8 mouse cellular contexts compared by ENCODE assay signal in the genomic region with DNA sequence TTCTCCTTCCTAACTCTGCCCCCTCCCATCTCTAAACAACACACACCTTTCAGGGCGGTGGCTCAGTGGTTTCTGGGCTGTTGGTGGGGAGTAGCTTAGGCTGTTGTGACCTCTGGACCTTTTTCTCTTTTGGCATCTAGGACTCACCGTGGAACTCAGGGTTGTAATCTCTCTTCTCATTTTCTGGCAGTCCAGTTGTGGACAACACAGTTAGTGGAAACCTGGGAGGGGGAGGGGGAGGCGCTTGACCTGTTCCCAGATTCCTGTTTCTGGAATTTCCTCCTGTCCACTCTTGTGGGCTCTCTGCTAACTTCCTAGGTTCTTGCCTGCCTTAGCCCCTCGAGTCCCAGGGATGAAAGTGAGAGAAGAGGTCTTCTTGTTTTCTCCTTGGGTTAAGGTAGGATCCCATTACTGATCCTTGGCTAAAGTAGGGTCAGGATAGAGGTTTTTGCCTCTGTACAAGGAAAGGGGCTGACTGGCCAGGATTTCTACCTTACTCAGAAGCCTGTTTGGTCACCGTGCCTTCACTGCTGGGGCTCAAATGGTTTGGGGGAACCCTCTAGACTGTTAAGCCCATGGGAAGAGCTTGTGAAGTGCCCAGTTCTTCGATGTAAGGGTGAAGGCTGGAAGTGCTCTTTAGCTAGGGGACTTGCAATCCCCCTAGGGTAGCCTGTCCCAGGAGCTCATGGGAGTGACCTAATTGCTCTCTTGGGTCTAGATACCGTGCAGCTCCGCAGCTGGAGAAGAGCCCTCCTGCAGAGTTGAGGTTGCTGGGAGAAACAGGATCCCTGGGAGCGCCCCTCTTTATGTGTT. TPM values are rescaled to one million over a fixed set of nuclear protein-coding genes. Genes with fewer than 3 reads are reported as not detected.
DNase-seq lines count a peak whose midpoint lies in the region; ATAC-seq lines count a peak whose summit lies in the region.

No protein-coding gene starts in this region.

- no peaks in the 10 kb centered on the region for H3K9me3 ChIP-seq in heart, embryonic 10.5 days
- H3K9me3 ChIP-seq in forebrain, embryonic 10.5 days: no peaks in the 10 kb centered on the region
- no peaks in the 10 kb centered on the region; the same call in 1 of the 2 replicates for H3K9me3 ChIP-seq in kidney, embryonic 16.5 days (ENCODE audit: low read length)
- H3K9me3 ChIP-seq in midbrain, embryonic 14.5 days (ENCODE audit: control insufficient read depth, low read length): no peaks in the 10 kb centered on the region

- H3K27me3 ChIP-seq in heart, embryonic 10.5 days (ENCODE audit: insufficient read depth, poor library complexity, severe bottlenecking): peaks cover 81% of the 10 kb centered on the region
- peaks cover 99% of the 10 kb centered on the region for H3K27me3 ChIP-seq in forebrain, embryonic 10.5 days (ENCODE audit: poor library complexity, severe bottlenecking)
- peaks cover 9% of the 10 kb centered on the region; the same call in 1 of the 2 replicates for H3K27me3 ChIP-seq in kidney, embryonic 16.5 days (ENCODE audit: insufficient read depth, low read length)
- 0 out of 2 replicates have a peak, but pooled peaks cover 7% of the 10 kb centered on the region for H3K27me3 ChIP-seq in midbrain, embryonic 14.5 days (ENCODE audit: control insufficient read depth, insufficient read depth, low read length)

- peaks cover 33% of the 10 kb centered on the region for H3K4me1 ChIP-seq in heart, embryonic 10.5 days
- H3K4me1 ChIP-seq in forebrain, embryonic 10.5 days: peaks cover 60% of the 10 kb centered on the region
- H3K4me1 ChIP-seq in kidney, embryonic 16.5 days (ENCODE audit: insufficient read depth, low read length): peaks cover 39% of the 10 kb centered on the region
- peaks cover 22% of the 10 kb centered on the region for H3K4me1 ChIP-seq in midbrain, embryonic 14.5 days (ENCODE audit: control insufficient read depth, insufficient read depth, low read length)

- no peaks in the 10 kb centered on the region for H3K36me3 ChIP-seq in heart, embryonic 10.5 days
- peaks cover 37% of the 10 kb centered on the region for H3K36me3 ChIP-seq in forebrain, embryonic 10.5 days (replicated peaks)
- H3K36me3 ChIP-seq in kidney, embryonic 16.5 days (ENCODE audit: insufficient read depth, low read length): no peaks in the 10 kb centered on the region
- no peaks in the 10 kb centered on the region for H3K36me3 ChIP-seq in midbrain, embryonic 14.5 days (ENCODE audit: control insufficient read depth, insufficient read depth, low read length)

- no peak for DNase-seq in heart, embryonic 10.5 days (ENCODE audit: low spot score)
- DNase-seq in heart, postnatal 36 days: no peak
- DNase-seq in forebrain, embryonic 10.5 days (ENCODE audit: extremely low spot score, low spot score): no peak
- DNase-seq in midbrain, embryonic 14.5 days: no peak
- no peak for DNase-seq in adrenal gland, postnatal 25 days
- DNase-seq in urinary bladder, postnatal 4 days (ENCODE audit: low spot score in 2 of 2): no peak

- H3K27ac ChIP-seq in heart, embryonic 10.5 days: peak overlapping the region; percentile 90
- H3K27ac ChIP-seq in forebrain, embryonic 10.5 days: peak overlapping the region; percentile 95
- peak overlapping the region; percentile 61 for H3K27ac ChIP-seq in kidney, embryonic 16.5 days (ENCODE audit: low read length)
- H3K27ac ChIP-seq in midbrain, embryonic 14.5 days (replicated peaks; ENCODE audit: low read depth, low read length): peak overlapping the region; percentile 37

- H3K4me3 ChIP-seq in heart, embryonic 10.5 days: peak overlapping the region; percentile 71
- peak overlapping the region; percentile 77 for H3K4me3 ChIP-seq in forebrain, embryonic 10.5 days
- peak overlapping the region; percentile 73 for H3K4me3 ChIP-seq in kidney, embryonic 16.5 days (ENCODE audit: low read length)
- peak overlapping the region; percentile 58 for H3K4me3 ChIP-seq in midbrain, embryonic 14.5 days (replicated peaks; ENCODE audit: low read depth, low read length)

- WGBS in heart, embryonic 10.5 days: 33% methylated on average over 9 of the region's 9 CpGs
- 23% methylated on average over 9 of the region's 9 CpGs for WGBS in forebrain, embryonic 10.5 days
- WGBS in kidney, embryonic 16.5 days: 29% methylated on average over 9 of the region's 9 CpGs
- WGBS in midbrain, embryonic 14.5 days: 24% methylated on average over 9 of the region's 9 CpGs

- no peak for ATAC-seq in kidney, embryonic 16.5 days (ENCODE audit: low FRiP score, low TSS enrichment)
- ATAC-seq in midbrain, embryonic 14.5 days (ENCODE audit: low FRiP score, low TSS enrichment): no peak
- no peak for ATAC-seq in granulocyte monocyte progenitor cell, adult 5-6 weeks (replicated peaks; ENCODE audit: poor library complexity, severe bottlenecking)

- H3K4me2 ChIP-seq in kidney, embryonic 16.5 days (replicated peaks; ENCODE audit: low read depth, low read length): peak overlapping the region; percentile 58
- H3K4me2 ChIP-seq in midbrain, embryonic 14.5 days (ENCODE audit: low read length): peak overlapping the region; percentile 72

- intact Hi-C loops in heart, postnatal 36 days (cut with DNase I): loop anchor here (5.0 to 10.0 kb wide), 2 partner anchors 94 to 837 kb away; a partner anchor contains a TSS

- peak overlapping the region; percentile 94 for H3K9ac ChIP-seq in kidney, embryonic 16.5 days (replicated peaks; ENCODE audit: low read length)
- H3K9ac ChIP-seq in midbrain, embryonic 14.5 days (replicated peaks; ENCODE audit: low read length): peak overlapping the region; percentile 71

RNA-seq across cellular contexts. Expression of a gene that starts 2.2 kb away (rescaled TPM):
- 20.3 and 33.1 TPM in 2 replicates for polyA plus RNA-seq in heart, embryonic 10.5 days (2016; fragmentation: Nextera tagmentation; extraction: Ambion mirVana)
- 10 to 100 TPM; 17.4 to 27.6 TPM for total RNA-seq in heart, postnatal 36 days (2021)
- 71.3 and 72.2 TPM in 2 replicates for polyA plus RNA-seq in forebrain, embryonic 10.5 days (2016; fragmentation: Nextera tagmentation; extraction: Ambion mirVana)
- polyA plus RNA-seq in kidney, embryonic 16.5 days (2015; fragmentation: Nextera tagmentation; extraction: Ambion mirVana): 57.0 and 59.1 TPM in 2 replicates
- 13.9 and 20.0 TPM in 2 replicates for polyA plus RNA-seq in midbrain, embryonic 14.5 days (2014; fragmentation: Nextera tagmentation; extraction: Ambion mirVana)
- total RNA-seq in granulocyte monocyte progenitor cell, adult 5-6 weeks (2014; fragmentation: Nextera tagmentation): 0.47 and 0.62 TPM in 2 replicates
- 0.34 and 0.46 TPM in 2 replicates for total RNA-seq in granulocyte monocyte progenitor cell, adult 5-6 weeks (2017)
- total RNA-seq in adrenal gland, postnatal 25 days (2021): 47.3 and 60.8 TPM in 2 replicates

Comparison
In these comparisons a context has a peak if more than half of its experiments do, and no peak if none do; other contexts are left out.
1. H3K27ac ChIP-seq: peak in every context shown above with its lines; median percentile 95 in forebrain, embryonic 10.5 days; 90 in heart, embryonic 10.5 days; 61 in kidney, embryonic 16.5 days; 37 in midbrain, embryonic 14.5 days.